Mouse (Mus musculus): ENCODE data around the gene Ssh1. TPM values are rescaled to one million over a fixed set of nuclear protein-coding genes. Genes with fewer than 3 reads are reported as not detected.

Gene Ssh1
- 10.7 and 11.6 TPM in 2 replicates for polyA plus RNA-seq (2012; rRNA removed)

DNA sequence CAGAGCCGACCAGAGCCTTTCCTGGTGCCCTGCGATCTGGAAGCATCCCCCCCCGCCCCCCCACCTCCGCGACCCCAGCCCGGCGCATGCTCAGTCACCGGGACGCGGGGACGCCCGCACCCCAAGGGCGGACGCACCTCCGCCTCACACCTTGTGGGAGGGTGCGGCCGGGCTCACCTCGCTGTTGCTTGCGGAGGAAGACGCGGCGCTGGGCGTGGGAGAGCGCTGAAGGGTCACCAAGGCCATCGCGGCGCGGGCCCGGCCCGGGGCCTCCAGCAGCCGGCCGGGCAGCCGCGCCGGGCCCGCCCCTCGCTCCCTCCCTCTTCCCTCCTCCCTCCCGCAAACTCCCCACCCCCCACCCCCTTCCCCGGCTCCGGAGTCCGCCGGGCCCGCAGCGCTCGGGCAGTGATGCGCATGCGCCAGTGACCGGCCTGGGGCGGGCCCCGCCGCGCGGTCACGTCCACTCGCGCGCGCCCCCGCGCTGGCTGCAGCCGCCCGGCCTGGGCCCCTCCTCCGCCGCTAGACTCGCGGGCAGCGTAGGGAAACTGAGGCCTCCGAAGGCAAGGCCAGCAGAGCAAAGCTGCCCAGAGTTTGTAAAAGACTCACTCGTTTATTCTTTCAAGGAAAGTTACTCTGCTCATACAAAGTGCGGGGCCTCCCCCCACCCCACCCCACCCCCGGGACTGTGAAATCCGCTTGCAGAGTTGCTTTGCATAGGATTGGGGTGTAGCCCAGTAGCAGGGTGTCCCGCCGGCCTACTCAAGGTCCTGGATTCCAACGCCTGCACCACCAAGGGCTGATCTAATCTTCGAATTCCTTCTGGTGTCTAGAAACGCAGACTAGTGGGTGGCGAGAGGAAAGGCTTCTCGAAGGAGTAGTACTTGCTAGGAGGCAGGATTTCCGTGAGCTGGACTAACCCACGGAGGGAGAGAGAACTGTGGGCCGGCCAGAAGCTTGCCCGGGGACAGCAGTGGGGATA, at the start of gene Ssh1:
Gene Ssh1 (minus strand): TSS at position 408 of the 979 bp plus-strand sequence.
- Histone ChIP-seq H3K27me3 (ENCODE audit: control insufficient read depth, insufficient read depth, low read length) (no peaks in the 10 kb centered on the region; the same call in 1 of the 2 replicates), H3K4me1 (replicated peaks; ENCODE audit: control insufficient read depth, insufficient read depth, low read length) (peaks cover 8% of the 10 kb centered on the region), H3K4me3 (ENCODE audit: control insufficient read depth, insufficient read depth, low read length) (peak within 1 kb of the TSS; percentile 61), H3K27ac (ENCODE audit: control insufficient read depth, insufficient read depth, low read length) (peak within 1 kb of the TSS; percentile 52), H3K36me3 (ENCODE audit: control insufficient read depth, insufficient read depth, low read length) (no peaks in the 10 kb centered on the region)
- peak; percentile 61 for DNase-seq
- 3% methylated on average over 81 of the region's 83 CpGs for WGBS
- no peak for TF ChIP-seq POLR2A (IDR thresholded peaks at IDR 0.05; ENCODE audit: control insufficient read depth, extremely low read depth, insufficient read depth, low read length, poor library complexity)
- no peak for TF ChIP-seq CTCF (IDR thresholded peaks at IDR 0.05; ENCODE audit: borderline replicate concordance, control insufficient read depth, extremely low read depth, insufficient read depth, low read length, poor library complexity)

GRCm38 (mm10) chr5:114041327-114041930, 47.7 kb upstream of the Ssh1 start:
- Histone ChIP-seq H3K27me3 (ENCODE audit: control insufficient read depth, insufficient read depth, low read length) (no peaks in the 10 kb centered on the region), H3K4me1 (replicated peaks; ENCODE audit: control insufficient read depth, insufficient read depth, low read length) (no peaks in the 10 kb centered on the region), H3K4me3 (ENCODE audit: control insufficient read depth, insufficient read depth, low read length) (no peak overlapping the region), H3K27ac (ENCODE audit: control insufficient read depth, insufficient read depth, low read length) (no peak overlapping the region), H3K36me3 (ENCODE audit: control insufficient read depth, insufficient read depth, low read length) (no peaks in the 10 kb centered on the region)
- no peak for TF ChIP-seq CTCF (IDR thresholded peaks at IDR 0.05; ENCODE audit: borderline replicate concordance, control insufficient read depth, extremely low read depth, insufficient read depth, low read length, poor library complexity)
- no peak for TF ChIP-seq POLR2A (IDR thresholded peaks at IDR 0.05; ENCODE audit: control insufficient read depth, extremely low read depth, insufficient read depth, low read length, poor library complexity)
- peak; percentile 6 for DNase-seq
- 21% methylated on average over 15 of the region's 15 CpGs for WGBS

DNA sequence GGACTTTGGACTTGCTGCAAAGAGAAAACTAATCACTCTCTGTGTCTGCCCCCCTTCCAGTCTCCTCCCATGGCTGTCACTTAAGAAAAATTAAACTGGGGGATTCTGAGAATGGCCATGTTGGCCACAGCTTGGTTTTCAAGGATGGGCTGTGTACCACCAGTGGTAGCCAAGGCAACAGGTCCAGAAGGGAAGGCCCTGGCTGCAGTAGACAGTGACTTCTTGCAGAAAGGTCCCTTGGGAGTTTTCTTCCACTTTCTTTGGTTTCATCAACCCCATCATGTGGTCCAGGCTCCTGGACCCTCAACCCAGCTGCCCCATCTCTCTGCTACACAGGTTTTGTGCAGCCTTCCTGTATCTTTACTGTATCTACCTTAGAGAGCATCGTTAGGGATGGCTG, 47.2 kb upstream of the Ssh1 start:
- H3K36me3 ChIP-seq (ENCODE audit: control insufficient read depth, insufficient read depth, low read length): no peaks in the 10 kb centered on the region

GRCm38 (mm10) chr5:114040508-114040907, 46.8 kb upstream of the Ssh1 start:
- WGBS: 51% methylated on average over 7 of the region's 8 CpGs
- no peak for DNase-seq
- H3K36me3 ChIP-seq (ENCODE audit: control insufficient read depth, insufficient read depth, low read length): no peaks in the 10 kb centered on the region
- no peak overlapping the region for H3K27ac ChIP-seq (ENCODE audit: control insufficient read depth, insufficient read depth, low read length)
- TF ChIP-seq CTCF (IDR thresholded peaks at IDR 0.05; ENCODE audit: borderline replicate concordance, control insufficient read depth, extremely low read depth, insufficient read depth, low read length, poor library complexity): no peak
- TF ChIP-seq POLR2A (IDR thresholded peaks at IDR 0.05; ENCODE audit: control insufficient read depth, extremely low read depth, insufficient read depth, low read length, poor library complexity): no peak
- H3K27me3 ChIP-seq (ENCODE audit: control insufficient read depth, insufficient read depth, low read length): no peaks in the 10 kb centered on the region
- no peaks in the 10 kb centered on the region for H3K4me1 ChIP-seq (replicated peaks; ENCODE audit: control insufficient read depth, insufficient read depth, low read length)
- no peak overlapping the region for H3K4me3 ChIP-seq (ENCODE audit: control insufficient read depth, insufficient read depth, low read length)

More for the DNA sequence above, 47.2 kb upstream of the Ssh1 start:
- no peaks in the 10 kb centered on the region for H3K27me3 ChIP-seq (ENCODE audit: control insufficient read depth, insufficient read depth, low read length)
- TF ChIP-seq POLR2A (IDR thresholded peaks at IDR 0.05; ENCODE audit: control insufficient read depth, extremely low read depth, insufficient read depth, low read length, poor library complexity) (no peak), CTCF (IDR thresholded peaks at IDR 0.05; ENCODE audit: borderline replicate concordance, control insufficient read depth, extremely low read depth, insufficient read depth, low read length, poor library complexity) (no peak)
- WGBS: 80% methylated on average over 1 of the region's 1 CpGs
- no peaks in the 10 kb centered on the region for H3K4me1 ChIP-seq (replicated peaks; ENCODE audit: control insufficient read depth, insufficient read depth, low read length)
- H3K27ac ChIP-seq (ENCODE audit: control insufficient read depth, insufficient read depth, low read length): no peak overlapping the region
- H3K4me3 ChIP-seq (ENCODE audit: control insufficient read depth, insufficient read depth, low read length): no peak overlapping the region
- DNase-seq: no peak

DNA sequence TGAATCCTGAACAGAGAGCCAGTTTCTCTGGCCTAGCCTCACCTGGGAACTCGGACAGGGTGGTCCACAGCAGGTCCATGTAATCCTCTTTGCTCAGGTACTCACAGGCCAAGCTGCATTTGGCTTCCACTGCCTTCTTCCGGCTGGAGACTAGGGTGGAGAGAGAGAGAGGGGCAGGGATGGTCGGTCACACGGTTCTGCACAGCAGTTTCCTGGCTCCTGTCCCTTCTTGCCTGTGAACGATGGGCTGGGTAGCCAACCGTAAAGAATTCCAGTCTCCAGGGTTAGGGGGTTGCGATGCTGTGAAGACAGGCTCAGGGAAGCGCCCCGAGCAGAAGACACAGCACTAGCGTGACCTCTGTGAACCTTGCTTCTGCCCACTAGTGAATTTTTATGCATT, 41.4 kb upstream of the Ssh1 start:
- no peaks in the 10 kb centered on the region for H3K4me1 ChIP-seq (replicated peaks; ENCODE audit: control insufficient read depth, insufficient read depth, low read length)
- no peaks in the 10 kb centered on the region for H3K27me3 ChIP-seq (ENCODE audit: control insufficient read depth, insufficient read depth, low read length)
- TF ChIP-seq POLR2A (IDR thresholded peaks at IDR 0.05; ENCODE audit: control insufficient read depth, extremely low read depth, insufficient read depth, low read length, poor library complexity) (no peak), CTCF (IDR thresholded peaks at IDR 0.05; ENCODE audit: borderline replicate concordance, control insufficient read depth, extremely low read depth, insufficient read depth, low read length, poor library complexity) (no peak)
- DNase-seq: no peak
- H3K4me3 ChIP-seq (ENCODE audit: control insufficient read depth, insufficient read depth, low read length): no peak overlapping the region
- H3K36me3 ChIP-seq (ENCODE audit: control insufficient read depth, insufficient read depth, low read length): no peaks in the 10 kb centered on the region
- 85% methylated on average over 10 of the region's 10 CpGs for WGBS
- H3K27ac ChIP-seq (ENCODE audit: control insufficient read depth, insufficient read depth, low read length): no peak overlapping the region

- Histone ChIP-seq H3K27me3 (ENCODE audit: control insufficient read depth, insufficient read depth, low read length) (no peaks in the 10 kb centered on the region), H3K36me3 (ENCODE audit: control insufficient read depth, insufficient read depth, low read length) (no peaks in the 10 kb centered on the region), H3K4me1 (replicated peaks; ENCODE audit: control insufficient read depth, insufficient read depth, low read length) (no peaks in the 10 kb centered on the region), H3K4me3 (ENCODE audit: control insufficient read depth, insufficient read depth, low read length) (no peak overlapping the region), H3K27ac (ENCODE audit: control insufficient read depth, insufficient read depth, low read length) (no peak overlapping the region)
- no peak for TF ChIP-seq POLR2A (IDR thresholded peaks at IDR 0.05; ENCODE audit: control insufficient read depth, extremely low read depth, insufficient read depth, low read length, poor library complexity)
- no peak for TF ChIP-seq CTCF (IDR thresholded peaks at IDR 0.05; ENCODE audit: borderline replicate concordance, control insufficient read depth, extremely low read depth, insufficient read depth, low read length, poor library complexity)
- DNase-seq: no peak
- 90% methylated on average over 7 of the region's 7 CpGs for WGBS
These were observed 40.7 kb upstream of the Ssh1 start for GRCm38 (mm10) chr5:114034393-114034792.

Measured in thymus, adult 2 months (tissue).